Mouse (Mus musculus) limb, embryonic 14.5 days (tissue): ENCODE data around the gene Frmd4b. TPM values are rescaled to one million over a fixed set of nuclear protein-coding genes. Genes with fewer than 3 reads are reported as not detected.

ENCODE experiments used
- ATAC-seq: fragments of 200-750 bp; cut with Nextera tagmentation; 2 replicates; pipeline ENCODE4 v1.8.0; 2017; ENCODE audit warnings: low read depth, moderate number of reproducible peaks, moderate TSS enrichment; ENCODE audit not compliant: low FRiP score
- DNase-seq: peaks from one replicate; pipeline ENCODE4 v3.0.0-alpha.2; 2015; ENCODE audit warnings: low spot score
- H3K27ac ChIP-seq: fragments of 300-500 bp; sonication (generic); replicated peaks from 2 replicates; pipeline ENCODE4 v1.5.1; 2014; ENCODE audit warnings: low read depth, mild to moderate bottlenecking, low read length, moderate library complexity, mixed read lengths
- H3K27me3 ChIP-seq: fragments of 300-500 bp; sonication (generic); 2 replicates; pipeline ENCODE4 v1.6.1; 2014; ENCODE audit warnings: low read length, mixed read lengths; ENCODE audit not compliant: control insufficient read depth, insufficient read depth
- H3K36me3 ChIP-seq: fragments of 300-500 bp; sonication (generic); 2 replicates; pipeline ENCODE4 v1.6.1; 2014; ENCODE audit warnings: mild to moderate bottlenecking, low read length, moderate library complexity, mixed read lengths; ENCODE audit not compliant: control insufficient read depth, insufficient read depth
- H3K4me1 ChIP-seq: fragments of 300-500 bp; sonication (generic); 2 replicates; pipeline ENCODE4 v1.6.1; 2014; ENCODE audit warnings: antibody characterized with exemption, low read length, mixed read lengths; ENCODE audit not compliant: control insufficient read depth, insufficient read depth
- H3K4me2 ChIP-seq: fragments of 300-500 bp; sonication (generic); replicated peaks from 2 replicates; pipeline ENCODE4 v1.6.1; 2014; ENCODE audit warnings: low read depth, mild to moderate bottlenecking, low read length, moderate library complexity; ENCODE audit not compliant: severe bottlenecking
- H3K4me3 ChIP-seq: fragments of 300-500 bp; sonication (generic); replicated peaks from 2 replicates; pipeline ENCODE4 v1.5.1; 2014; ENCODE audit warnings: low read length
- H3K9ac ChIP-seq: fragments of 300-500 bp; sonication (generic); 2 replicates; pipeline ENCODE4 v1.6.1; 2014; ENCODE audit warnings: mild to moderate bottlenecking, low read depth, low read length, moderate library complexity; ENCODE audit not compliant: severe bottlenecking
- H3K9me3 ChIP-seq: fragments of 300-500 bp; sonication (generic); 2 replicates; pipeline ENCODE4 v1.6.1; 2016; ENCODE audit warnings: low read length; ENCODE audit not compliant: control insufficient read depth
- POLR2A ChIP-seq: fragments of 200-500 bp; IDR thresholded peaks from 2 replicates; pipeline ENCODE4 v1.8.0; 2012; ENCODE audit warnings: inconsistent platforms, mild to moderate bottlenecking, moderate library complexity, borderline replicate concordance; ENCODE audit not compliant: insufficient read depth, insufficient read length; ENCODE audit errors: extremely low read depth
- WGBS: fragments of 180-500 bp; shearing (Covaris S2); extraction: QIAGEN DNeasy Blood & Tissue Kit; methylation state at CpG from one replicate; pipeline ENCODE4 v1.1.7; 2014; 5-methylcytosine and 5-hydroxymethylcytosine counted together
- polyA plus RNA-seq, 2 experiments: library from polyadenylated mRNA; depleted of rRNA in 1 of 2; stranded (reverse) in 1 of 2; unstranded in 1 of 2; fragments of >200 nt; fragmentation: Nextera tagmentation in 1 of 2; extraction: Ambion mirVana in 1 of 2; gene quantifications; 2 replicates each; pipeline versions ENCODE4 v1.2.1 to v1.2.3; 2012 to 2014

Gene Frmd4b
- polyA plus RNA-seq, 2 experiments = 13.9 to 14.1 TPM

- Histone ChIP-seq H3K27me3 (no peaks in the 10 kb centered on the region), H3K27ac (no peak overlapping the region), H3K36me3 (0 out of 2 replicates have a peak, but pooled peaks cover 3% of the 10 kb centered on the region), H3K9me3 (no peaks in the 10 kb centered on the region), H3K4me1 (peaks cover 3% of the 10 kb centered on the region; the same call in 1 of the 2 replicates), H3K9ac (no peak overlapping the region), H3K4me3 (no peak overlapping the region), H3K4me2 (no peak overlapping the region)
- WGBS = 85% methylated on average over 9 of the region's 9 CpGs
- ATAC-seq (no peak), DNase-seq (no peak)
- TF ChIP-seq POLR2A = no peak
These were observed 313.8 kb downstream of the Frmd4b start for GRCm38 (mm10) chr6:97303277-97304109.

- Histone ChIP-seq H3K4me1 (peaks cover 3% of the 10 kb centered on the region; the same call in 1 of the 2 replicates), H3K27ac (no peak overlapping the region), H3K4me2 (no peak overlapping the region), H3K9ac (no peak overlapping the region), H3K36me3 (0 out of 2 replicates have a peak, but pooled peaks cover 3% of the 10 kb centered on the region), H3K9me3 (no peaks in the 10 kb centered on the region), H3K27me3 (no peaks in the 10 kb centered on the region), H3K4me3 (no peak overlapping the region)
- no peak for TF ChIP-seq POLR2A
- ATAC-seq = no peak
- DNase-seq = no peak
- WGBS = 84% methylated on average over 7 of the region's 7 CpGs
These were observed 315.0 kb downstream of the Frmd4b start for GRCm38 (mm10) chr6:97302303-97302702.

GRCm38 (mm10) chr6:97300659-97301058 lies 316.7 kb downstream of the Frmd4b start:
- Histone ChIP-seq H3K9me3 (no peaks in the 10 kb centered on the region), H3K4me1 (peaks cover 3% of the 10 kb centered on the region; the same call in 1 of the 2 replicates), H3K4me2 (no peak overlapping the region), H3K4me3 (no peak overlapping the region), H3K9ac (no peak overlapping the region), H3K27me3 (no peaks in the 10 kb centered on the region), H3K36me3 (peaks cover 7% of the 10 kb centered on the region; the same call in 1 of the 2 replicates), H3K27ac (no peak overlapping the region)
- TF ChIP-seq POLR2A = no peak
- WGBS = 85% methylated on average over 6 of the region's 6 CpGs
- no peak for ATAC-seq
- DNase-seq = no peak

- Histone ChIP-seq H3K36me3 (peaks cover 12% of the 10 kb centered on the region; the same call in 1 of the 2 replicates), H3K9me3 (no peaks in the 10 kb centered on the region), H3K4me1 (peaks cover under 1% of the 10 kb centered on the region; the same call in 1 of the 2 replicates), H3K27ac (no peak overlapping the region), H3K27me3 (no peaks in the 10 kb centered on the region), H3K4me2 (no peak overlapping the region), H3K4me3 (no peak overlapping the region), H3K9ac (no peak overlapping the region)
- DNase-seq (no peak), ATAC-seq (no peak)
- TF ChIP-seq POLR2A = no peak
- WGBS = 94% methylated on average over 6 of the region's 6 CpGs
These were observed 317.2 kb downstream of the Frmd4b start for GRCm38 (mm10) chr6:97300180-97300579.

GRCm38 (mm10) chr6:97297151-97297550 lies 320.2 kb downstream of the Frmd4b start:
- Histone ChIP-seq H3K4me3 (no peak overlapping the region), H3K4me2 (no peak overlapping the region), H3K4me1 (no peaks in the 10 kb centered on the region), H3K27ac (no peak overlapping the region), H3K36me3 (peaks cover 15% of the 10 kb centered on the region; the same call in 1 of the 2 replicates), H3K9me3 (no peaks in the 10 kb centered on the region), H3K27me3 (no peaks in the 10 kb centered on the region), H3K9ac (no peak overlapping the region)
- WGBS = 87% methylated on average over 3 of the region's 3 CpGs
- DNase-seq (no peak), ATAC-seq (no peak)
- TF ChIP-seq POLR2A = no peak
